Mouse (Mus musculus): ENCODE data around the gene Sv2a. TPM values are rescaled to one million over a fixed set of nuclear protein-coding genes. Genes with fewer than 3 reads are reported as not detected.
"Not testable (repeated sequence)": the region's sequence is repeated elsewhere in the genome, so short reads cannot be mapped to it uniquely, and the experiment has no call there.

Gene Sv2a
- polyA plus RNA-seq, 1 experiment, result not detected

DNA sequence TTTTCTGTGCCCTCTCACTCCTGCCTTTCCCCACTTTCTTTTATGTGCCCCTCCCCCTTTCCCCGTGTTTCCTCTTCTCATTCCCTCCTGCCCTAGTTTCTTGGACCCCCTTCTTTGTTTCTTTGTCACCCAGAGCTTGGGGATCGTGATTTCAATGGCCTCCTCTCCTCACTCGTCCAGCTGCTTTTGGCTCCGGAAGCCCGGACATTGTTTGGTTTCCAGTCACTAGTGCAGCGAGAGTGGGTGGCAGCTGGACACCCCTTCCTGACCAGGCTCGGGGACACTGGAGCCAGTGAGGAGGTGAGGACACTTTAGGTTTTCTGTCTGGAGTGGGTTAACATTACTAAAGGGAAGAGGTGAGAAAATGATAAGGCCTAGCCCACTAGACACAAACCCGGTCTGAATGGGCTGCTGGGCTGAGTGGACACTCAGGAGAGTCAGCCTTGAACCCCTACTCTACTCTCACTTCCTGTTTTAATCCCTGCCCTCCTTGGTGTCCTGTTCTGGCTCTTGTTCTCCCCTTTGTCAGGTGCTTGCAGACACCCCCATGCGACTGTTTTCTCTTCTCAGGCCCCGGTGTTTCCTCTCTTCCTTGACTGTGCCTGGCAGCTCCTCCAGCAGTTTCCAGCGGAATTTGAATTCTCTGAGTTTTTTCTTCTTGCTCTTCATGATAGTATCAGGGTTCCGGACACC lies 12.3 kb upstream of the Sv2a start:
- Histone ChIP-seq H3K4me1 (ENCODE audit: control insufficient read depth, insufficient read depth, insufficient read length, low read length) (peaks cover 18% of the 10 kb centered on the region), H3K27ac (replicated peaks; ENCODE audit: low read depth, low read length) (peak overlapping the region; percentile 95), H3K4me3 (ENCODE audit: insufficient read depth, low read depth, low read length) (peak overlapping the region; percentile 55)

DNA sequence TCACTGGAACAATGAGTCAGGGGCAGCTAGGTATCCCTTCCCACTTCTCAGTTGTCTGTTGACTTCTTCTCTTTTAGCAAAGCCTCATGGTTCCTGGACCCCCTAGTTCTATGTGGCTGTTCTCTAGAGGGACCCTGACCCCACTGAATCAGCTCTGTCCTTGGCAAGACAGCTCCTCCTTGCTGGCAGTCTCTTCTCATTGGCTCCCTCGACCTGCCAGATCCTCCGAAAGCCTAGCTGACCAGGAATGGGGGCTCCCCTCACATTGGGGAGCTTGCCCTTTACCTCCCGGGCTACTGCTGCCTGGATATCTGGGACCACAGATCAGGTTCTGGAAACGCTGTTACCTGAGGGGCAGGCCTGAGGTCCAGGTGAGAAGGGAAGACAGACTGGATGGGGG lies 10.7 kb upstream of the Sv2a start:
- Histone ChIP-seq H3K4me1 (ENCODE audit: control insufficient read depth, insufficient read depth, insufficient read length, low read length) (peaks cover 18% of the 10 kb centered on the region), H3K27ac (replicated peaks; ENCODE audit: low read depth, low read length) (peak overlapping the region; percentile 96), H3K4me3 (ENCODE audit: insufficient read depth, low read depth, low read length) (peak overlapping the region; percentile 77; the same call in 1 of the 2 replicates)

DNA sequence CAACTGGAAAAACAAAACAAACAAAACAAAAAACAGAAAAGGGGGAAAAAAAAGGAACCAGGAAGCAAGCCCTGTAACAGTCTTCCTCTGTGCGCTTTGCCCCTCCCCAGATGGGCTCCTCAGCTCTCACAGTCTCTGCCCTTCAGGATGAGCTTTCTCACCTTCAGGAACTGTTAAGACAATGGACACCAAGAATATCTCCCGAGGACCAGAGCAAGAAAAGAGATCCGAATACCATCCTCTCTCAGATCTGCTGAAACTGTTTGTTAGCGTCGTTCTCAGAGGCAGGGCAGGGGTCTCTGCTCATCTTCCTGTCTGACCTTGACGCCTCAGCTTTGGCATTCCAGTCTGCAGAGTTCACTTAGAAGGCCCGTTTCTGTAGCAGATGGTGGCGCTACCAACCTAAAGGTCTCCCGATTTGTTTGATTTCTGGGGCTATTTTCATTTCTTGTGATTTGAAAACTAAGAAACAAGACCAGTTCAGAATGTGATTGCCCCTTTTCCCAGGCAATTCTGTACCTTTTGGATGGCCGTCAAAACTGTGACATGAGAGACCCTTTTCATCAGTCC lies 9.9 kb upstream of the Sv2a start:
- Histone ChIP-seq H3K4me1 (ENCODE audit: control insufficient read depth, insufficient read depth, insufficient read length, low read length) (peaks cover 18% of the 10 kb centered on the region), H3K4me3 (ENCODE audit: insufficient read depth, low read depth, low read length) (peak overlapping the region; percentile 77), H3K27ac (replicated peaks; ENCODE audit: low read depth, low read length) (peak overlapping the region; percentile 96)

DNA sequence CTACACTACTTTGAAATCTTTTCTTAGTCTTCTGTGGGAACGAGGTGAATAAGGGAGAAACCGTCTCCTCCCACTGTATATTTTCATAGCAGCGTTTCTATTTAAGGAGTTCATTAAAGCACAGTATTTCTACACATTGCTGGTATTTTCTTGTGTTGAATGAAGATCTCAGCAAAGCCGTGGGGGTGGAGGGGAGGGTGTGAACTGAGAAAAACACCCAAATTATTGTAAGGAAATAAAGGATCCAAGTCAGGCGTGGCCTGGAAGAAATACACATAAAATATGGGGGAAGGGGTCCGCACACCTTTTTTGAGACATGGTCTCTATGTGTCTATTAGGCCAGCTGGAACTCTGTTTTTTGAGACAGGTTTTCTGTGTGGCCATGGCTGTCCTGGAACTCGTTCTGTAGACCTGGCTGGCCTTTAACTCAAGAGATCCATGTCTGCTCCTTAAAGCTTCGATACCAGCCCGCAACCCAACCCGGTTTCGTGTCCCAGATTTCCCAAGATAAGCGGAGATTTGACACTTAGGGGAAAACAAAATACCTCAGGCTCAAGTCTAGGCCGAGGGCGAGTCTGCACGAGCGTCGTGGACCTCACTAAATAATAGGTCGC lies 9.3 kb upstream of the Sv2a start:
- peak overlapping the region; percentile 77 for H3K4me3 ChIP-seq (ENCODE audit: insufficient read depth, low read depth, low read length)
- peak overlapping the region; percentile 96 for H3K27ac ChIP-seq (replicated peaks; ENCODE audit: low read depth, low read length)
- peaks cover 18% of the 10 kb centered on the region for H3K4me1 ChIP-seq (ENCODE audit: control insufficient read depth, insufficient read depth, insufficient read length, low read length)

DNA sequence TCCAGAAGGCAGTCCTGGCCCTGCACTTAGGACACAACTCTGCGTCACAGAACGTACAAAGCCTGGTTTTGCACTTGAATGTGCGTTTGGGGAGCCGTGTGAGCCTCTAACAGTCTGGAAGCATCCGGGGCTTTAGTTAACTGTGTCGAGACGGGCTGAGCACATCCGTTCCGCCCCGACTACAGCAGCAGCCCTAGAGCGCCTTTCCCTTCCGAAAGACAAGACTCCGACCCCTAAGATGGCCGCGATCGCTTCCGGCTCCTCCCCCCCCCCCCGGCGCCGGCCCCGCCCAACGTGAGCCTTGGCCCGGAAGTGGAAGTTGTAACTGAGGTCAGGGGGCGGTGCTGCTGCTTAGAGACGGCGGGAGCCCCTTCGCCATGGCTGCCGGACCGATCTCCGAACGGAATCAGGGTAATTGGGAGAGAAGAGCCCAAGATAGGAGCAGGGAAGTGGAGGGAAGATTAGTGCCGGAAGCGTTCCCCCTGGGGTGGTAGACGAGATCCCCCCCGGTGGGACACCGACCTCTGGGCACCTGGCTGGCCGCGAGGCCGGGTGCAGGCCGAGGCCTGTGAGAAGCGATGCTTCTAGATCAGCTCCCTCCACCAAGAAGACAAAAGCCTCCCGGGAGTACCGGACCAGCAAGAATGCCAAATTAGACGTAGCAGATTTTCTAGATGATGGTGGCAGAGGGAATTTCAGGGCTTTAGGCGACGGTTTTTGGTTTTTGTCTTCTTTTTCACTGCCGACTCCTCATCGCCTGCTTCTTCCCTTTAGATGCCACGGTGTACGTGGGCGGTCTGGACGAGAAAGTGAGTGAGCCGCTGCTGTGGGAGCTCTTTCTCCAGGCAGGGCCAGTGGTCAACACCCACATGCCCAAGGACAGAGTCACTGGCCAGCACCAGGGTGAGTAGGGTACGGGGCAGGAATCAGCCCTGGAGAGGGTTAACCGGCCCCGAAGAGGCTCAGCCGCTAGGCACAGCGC lies 8.5 kb upstream of the Sv2a start, which contains the start of gene Sf3b4:
Gene Sf3b4, plus strand, starts transcription at position 136 of the 982 bp plus-strand sequence.
- H3K27ac ChIP-seq (replicated peaks; ENCODE audit: low read depth, low read length), result peak within 1 kb of the TSS; percentile 96
- peak within 1 kb of the TSS; percentile 98 for H3K4me3 ChIP-seq (ENCODE audit: insufficient read depth, low read depth, low read length)
- peaks cover 18% of the 10 kb centered on the region for H3K4me1 ChIP-seq (ENCODE audit: control insufficient read depth, insufficient read depth, insufficient read length, low read length)

DNA sequence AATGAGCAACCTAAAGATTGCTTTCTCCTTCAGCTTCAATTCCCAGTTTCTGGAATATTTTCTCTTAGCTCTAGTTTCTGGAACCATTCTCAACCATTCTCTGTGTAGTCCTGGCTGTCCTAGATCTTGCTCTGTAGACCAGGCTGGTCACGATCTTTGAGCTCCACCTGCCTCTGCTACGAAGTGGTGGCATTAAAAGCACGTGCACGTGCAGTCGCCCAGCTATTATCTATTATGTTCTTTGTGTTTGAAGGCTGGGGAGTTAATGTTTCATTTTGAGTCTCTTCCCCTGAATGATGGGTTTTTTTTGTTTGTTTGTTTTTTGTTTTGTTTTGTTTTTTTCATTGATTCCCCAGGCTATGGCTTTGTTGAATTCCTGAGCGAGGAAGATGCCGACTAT lies 7.8 kb upstream of the Sv2a start:
- H3K4me3 ChIP-seq (ENCODE audit: insufficient read depth, low read depth, low read length), result peak overlapping the region; percentile 98
- H3K4me1 ChIP-seq (ENCODE audit: control insufficient read depth, insufficient read depth, insufficient read length, low read length), result peaks cover 18% of the 10 kb centered on the region

DNA sequence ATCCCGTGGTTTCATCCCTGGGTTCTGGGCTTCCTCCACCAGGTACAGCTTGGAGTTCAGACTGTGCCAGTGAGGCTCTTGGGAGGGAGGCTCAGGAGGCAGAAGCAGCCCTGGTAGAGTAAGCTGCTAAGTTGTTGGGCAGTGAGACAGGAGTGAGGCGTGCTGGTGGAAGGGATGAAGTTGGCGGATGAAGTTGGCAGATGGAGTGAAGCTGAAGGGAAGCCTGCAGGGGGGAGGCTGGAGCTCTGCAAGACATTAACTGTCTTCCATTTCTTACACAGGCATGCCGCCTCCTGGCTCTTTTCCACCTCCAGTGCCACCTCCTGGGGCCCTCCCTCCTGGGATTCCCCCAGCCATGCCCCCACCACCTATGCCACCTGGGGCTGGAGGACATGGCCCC lies 6.9 kb upstream of the Sv2a start:
- peaks cover 18% of the 10 kb centered on the region for H3K4me1 ChIP-seq (ENCODE audit: control insufficient read depth, insufficient read depth, insufficient read length, low read length)
- H3K27ac ChIP-seq (replicated peaks; ENCODE audit: low read depth, low read length); H3K4me3 ChIP-seq (ENCODE audit: insufficient read depth, low read depth, low read length): not testable (repeated sequence)

More for the DNA sequence above, 7.8 kb upstream of the Sv2a start:
- H3K27ac ChIP-seq (replicated peaks; ENCODE audit: low read depth, low read length), result no peak overlapping the region

DNA sequence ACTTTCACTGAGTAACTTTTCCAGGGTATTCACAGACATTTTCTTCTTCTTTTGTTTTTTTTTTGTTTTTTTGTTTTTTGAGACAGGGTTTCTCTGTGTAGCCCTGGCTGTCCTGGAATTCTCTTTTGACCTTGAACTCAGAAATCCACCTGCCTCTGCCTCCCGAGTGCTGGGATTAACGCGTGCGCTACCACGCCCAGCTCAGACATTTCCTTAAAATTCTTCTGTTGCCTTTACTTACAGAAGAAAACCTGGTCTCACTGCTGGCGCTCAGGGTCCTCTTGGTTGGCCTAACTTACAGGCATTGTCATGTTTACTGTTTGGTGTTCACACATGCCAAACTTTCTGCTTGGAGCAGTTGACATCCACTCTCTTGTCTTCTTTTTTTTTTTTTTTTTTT lies 5.7 kb upstream of the Sv2a start:
- Histone ChIP-seq H3K27ac (replicated peaks; ENCODE audit: low read depth, low read length) (no peak overlapping the region), H3K4me1 (ENCODE audit: control insufficient read depth, insufficient read depth, insufficient read length, low read length) (peaks cover 16% of the 10 kb centered on the region), H3K4me3 (ENCODE audit: insufficient read depth, low read depth, low read length) (no peak overlapping the region)

DNA sequence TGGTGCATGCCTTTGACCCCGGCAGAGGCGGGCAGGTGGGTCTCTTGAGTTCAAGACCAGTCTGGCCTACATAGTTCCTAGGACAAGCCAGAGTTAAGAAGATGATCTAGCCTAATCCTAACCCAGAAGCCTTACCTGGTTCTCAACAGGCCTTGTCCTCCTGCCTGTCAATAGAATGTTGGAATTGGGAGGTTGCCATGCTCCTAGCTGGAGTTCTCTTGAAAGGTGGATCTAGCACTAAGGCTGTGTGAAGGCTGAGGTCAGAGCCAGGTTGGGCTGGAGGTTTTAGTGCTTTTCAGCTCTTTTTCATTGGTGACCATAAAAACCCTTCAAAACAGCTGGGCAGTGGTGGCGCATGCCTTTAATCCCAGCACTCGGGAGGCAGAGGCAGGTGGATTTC lies 2.5 kb upstream of the Sv2a start:
- H3K4me1 ChIP-seq (ENCODE audit: control insufficient read depth, insufficient read depth, insufficient read length, low read length), result no peaks in the 10 kb centered on the region; the same call in 1 of the 2 replicates
- no peak overlapping the region for H3K4me3 ChIP-seq (ENCODE audit: insufficient read depth, low read depth, low read length)
- no peak overlapping the region for H3K27ac ChIP-seq (replicated peaks; ENCODE audit: low read depth, low read length)

DNA sequence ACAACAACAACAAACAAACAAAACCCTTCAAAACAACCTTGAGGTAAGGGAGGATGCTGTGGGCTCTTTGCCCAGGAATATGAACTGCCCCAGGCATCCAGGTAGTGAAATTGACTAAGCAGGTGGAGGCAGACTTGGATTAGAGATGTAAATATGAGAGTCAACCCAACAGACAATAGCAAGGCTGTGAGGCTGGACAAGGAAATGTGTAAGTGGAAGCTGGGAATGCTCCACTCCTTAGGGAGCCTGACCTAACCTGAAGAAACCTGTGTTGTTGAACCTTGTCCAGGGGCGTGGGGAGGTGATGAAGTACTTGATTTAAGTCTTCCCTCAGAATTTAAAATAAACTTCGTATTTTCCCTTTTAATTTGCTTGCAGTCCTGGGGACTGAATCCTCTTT lies 2.0 kb upstream of the Sv2a start:
- Histone ChIP-seq H3K4me1 (ENCODE audit: control insufficient read depth, insufficient read depth, insufficient read length, low read length) (no peaks in the 10 kb centered on the region; the same call in 1 of the 2 replicates), H3K27ac (replicated peaks; ENCODE audit: low read depth, low read length) (no peak overlapping the region), H3K4me3 (ENCODE audit: insufficient read depth, low read depth, low read length) (no peak overlapping the region)

DNA sequence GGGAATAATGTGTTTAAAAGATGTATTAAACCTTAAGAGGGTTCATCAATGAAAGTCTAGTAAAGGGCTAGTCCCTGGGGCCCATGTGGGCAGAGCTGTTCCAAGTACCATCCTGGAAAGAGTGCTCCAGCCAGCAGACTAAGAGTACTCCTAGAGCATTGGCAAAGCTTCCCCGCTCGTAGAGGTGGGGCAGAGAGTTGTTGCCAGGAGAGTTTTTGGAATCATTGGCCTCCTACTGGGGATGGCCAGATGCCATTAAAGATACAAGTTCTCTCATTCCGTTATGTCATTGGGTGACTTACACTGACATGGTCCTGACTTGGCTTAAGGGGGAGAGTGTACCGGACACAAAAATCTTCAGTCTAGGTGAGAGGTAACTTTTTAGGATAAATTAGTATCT lies 1.4 kb upstream of the Sv2a start:
- H3K27ac ChIP-seq (replicated peaks; ENCODE audit: low read depth, low read length), result no peak overlapping the region
- no peak overlapping the region for H3K4me3 ChIP-seq (ENCODE audit: insufficient read depth, low read depth, low read length)
- no peaks in the 10 kb centered on the region for H3K4me1 ChIP-seq (ENCODE audit: control insufficient read depth, insufficient read depth, insufficient read length, low read length)

DNA sequence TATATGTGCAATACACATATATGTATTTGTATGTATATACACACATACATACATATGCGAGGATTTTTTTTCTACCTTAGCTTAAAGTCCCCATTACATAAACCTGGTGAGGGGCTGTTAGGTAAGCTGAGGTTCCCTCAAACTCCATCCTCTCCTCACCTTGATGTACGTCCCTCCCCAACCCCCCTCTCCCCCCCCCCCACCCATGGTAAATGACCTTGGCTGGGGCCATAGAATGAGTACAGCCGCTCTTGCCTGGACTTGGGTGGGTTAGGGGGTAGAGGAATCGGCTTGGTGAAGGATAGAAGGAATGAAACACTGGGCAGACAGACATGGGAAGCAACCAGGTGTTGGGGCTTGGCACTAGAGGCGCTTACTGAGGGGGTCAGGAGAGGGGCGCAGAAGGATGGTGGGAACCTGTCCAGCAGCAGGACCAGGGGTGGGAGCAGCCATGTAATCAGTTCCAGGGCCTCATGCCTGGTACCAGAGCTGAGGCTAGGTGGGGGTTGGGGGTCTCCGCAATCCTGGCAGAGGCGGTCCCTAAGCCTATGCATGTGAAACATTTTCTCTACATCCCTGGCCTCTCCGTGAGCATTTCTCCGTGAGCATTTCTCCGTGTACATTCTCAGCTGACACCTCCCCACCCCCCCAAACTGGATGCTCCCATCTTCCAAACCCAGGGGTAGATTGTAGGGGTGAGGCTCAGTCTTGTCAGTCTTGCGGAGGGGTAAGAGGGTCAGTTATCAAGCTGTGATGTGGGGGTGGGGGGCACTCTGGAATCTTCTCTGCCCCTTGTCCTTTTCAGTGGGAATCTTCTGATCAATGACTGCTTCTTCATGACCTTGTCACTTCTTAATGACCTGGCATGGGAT lies 795 bp downstream of the Sv2a start:
- Histone ChIP-seq H3K4me3 (ENCODE audit: insufficient read depth, low read depth, low read length) (no peak overlapping the region), H3K4me1 (ENCODE audit: control insufficient read depth, insufficient read depth, insufficient read length, low read length) (no peaks in the 10 kb centered on the region), H3K27ac (replicated peaks; ENCODE audit: low read depth, low read length) (no peak overlapping the region)

DNA sequence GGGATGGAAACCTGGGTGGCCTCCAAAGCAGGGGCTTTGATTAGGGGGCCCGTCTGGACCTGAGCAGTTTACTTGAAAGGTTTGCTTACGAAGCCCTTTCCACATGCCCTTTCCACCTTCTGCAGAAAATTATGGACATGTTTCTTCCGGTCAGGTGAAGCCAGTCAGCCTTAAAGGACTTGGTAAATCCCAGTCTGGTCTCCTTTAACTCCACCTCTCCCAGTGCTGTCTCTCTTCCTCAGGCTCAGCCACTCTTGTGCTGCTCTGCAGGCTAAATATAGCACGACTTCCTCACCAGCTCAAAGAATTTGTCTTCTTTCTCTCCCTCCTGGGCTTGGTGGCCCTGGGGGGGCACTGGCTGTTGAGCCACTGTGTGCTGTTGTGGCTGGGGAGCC lies 1.4 kb downstream of the Sv2a start:
- no peak overlapping the region for H3K4me3 ChIP-seq (ENCODE audit: insufficient read depth, low read depth, low read length)
- no peak overlapping the region for H3K27ac ChIP-seq (replicated peaks; ENCODE audit: low read depth, low read length)
- no peaks in the 10 kb centered on the region for H3K4me1 ChIP-seq (ENCODE audit: control insufficient read depth, insufficient read depth, insufficient read length, low read length)

DNA sequence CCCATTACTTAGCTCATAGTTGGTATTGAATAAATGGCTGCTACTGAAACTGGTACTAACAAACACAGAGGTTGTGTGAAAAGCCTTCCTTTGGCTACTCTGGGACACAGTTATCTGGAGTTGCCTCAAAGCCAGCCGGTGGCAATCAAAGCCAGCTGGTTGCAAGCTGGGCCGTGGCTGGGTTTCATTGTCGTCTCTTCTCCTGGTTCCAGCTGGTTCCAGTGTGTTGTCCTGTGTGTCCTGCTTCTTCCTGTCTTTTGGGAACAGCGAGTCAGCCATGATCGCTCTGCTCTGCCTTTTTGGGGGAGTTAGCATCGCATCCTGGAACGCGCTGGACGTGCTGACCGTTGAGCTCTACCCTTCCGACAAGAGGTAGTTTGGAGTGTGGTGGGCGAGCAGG lies 12.0 kb downstream of the Sv2a start:
- no peak overlapping the region for H3K4me3 ChIP-seq (ENCODE audit: insufficient read depth, low read depth, low read length)
- H3K4me1 ChIP-seq (ENCODE audit: control insufficient read depth, insufficient read depth, insufficient read length, low read length), result no peaks in the 10 kb centered on the region
- no peak overlapping the region for H3K27ac ChIP-seq (replicated peaks; ENCODE audit: low read depth, low read length)
